Comparison of ENCODE assay signal across 8 mouse cellular contexts in genomic region chrX:103821195-103821831, GRCm38 (mm10). TPM values are rescaled to one million over a fixed set of nuclear protein-coding genes. Genes with fewer than 3 reads are reported as not detected.
DNase-seq lines count a peak whose midpoint lies in the region; ATAC-seq and TF ChIP-seq lines count a peak whose summit lies in the region.

No protein-coding gene starts in this region.

- DNase-seq in cerebellum, adult 2 months: no peak
- DNase-seq in cerebellum, postnatal 10 days: no peak
- DNase-seq in thymus, adult 2 months: peak; percentile 1
- DNase-seq in thymus, postnatal 36 days: no peak
- peak; percentile 14 for DNase-seq in retina, embryonic 14.5 days (ENCODE audit: low spot score)
- no peak for DNase-seq in layer of hippocampus, adult 11-12 months (ENCODE audit: low spot score)

- no peak overlapping the region for H3K27ac ChIP-seq in cerebellum, adult 2 months (ENCODE audit: insufficient read depth, low read length)
- H3K27ac ChIP-seq in thymus, adult 2 months (ENCODE audit: control insufficient read depth, insufficient read depth, low read length): no peak overlapping the region
- H3K27ac ChIP-seq in hindbrain, embryonic 12.5 days: peak overlapping the region; percentile 62
- H3K27ac ChIP-seq in liver, embryonic 15.5 days (replicated peaks): no peak overlapping the region

- peak overlapping the region; percentile 75 for H3K4me2 ChIP-seq in hindbrain, embryonic 12.5 days (replicated peaks)
- H3K4me2 ChIP-seq in liver, embryonic 15.5 days: peak overlapping the region; percentile 56

- H3K9ac ChIP-seq in hindbrain, embryonic 12.5 days: peak overlapping the region; percentile 67
- no peak overlapping the region; the same call in 1 of the 2 replicates for H3K9ac ChIP-seq in liver, embryonic 15.5 days

- peak; percentile 39 for ATAC-seq in hindbrain, embryonic 12.5 days (ENCODE audit: low FRiP score)
- ATAC-seq in liver, embryonic 15.5 days (ENCODE audit: insufficient read depth): 0 out of 2 replicates have a peak, but pooled peaks have one; percentile 28

- H3K36me3 ChIP-seq in thymus, adult 2 months (ENCODE audit: control insufficient read depth, insufficient read depth, low read length): no peaks in the 10 kb centered on the region
- H3K36me3 ChIP-seq in hindbrain, embryonic 12.5 days: no peaks in the 10 kb centered on the region
- H3K36me3 ChIP-seq in liver, embryonic 15.5 days (replicated peaks): no peaks in the 10 kb centered on the region

- H3K4me3 ChIP-seq in cerebellum, adult 2 months (replicated peaks; ENCODE audit: insufficient read depth, low read depth, low read length): peak overlapping the region; percentile 71
- H3K4me3 ChIP-seq in thymus, adult 2 months (ENCODE audit: control insufficient read depth, insufficient read depth, low read length): peak overlapping the region; percentile 45
- peak overlapping the region; percentile 49 for H3K4me3 ChIP-seq in hindbrain, embryonic 12.5 days
- peak overlapping the region; percentile 51 for H3K4me3 ChIP-seq in liver, embryonic 15.5 days (replicated peaks)

- no peaks in the 10 kb centered on the region for H3K9me3 ChIP-seq in hindbrain, embryonic 12.5 days (replicated peaks)
- H3K9me3 ChIP-seq in liver, embryonic 15.5 days (replicated peaks): no peaks in the 10 kb centered on the region

- TF ChIP-seq POLR2A in cerebellum, adult 2 months (IDR thresholded peaks at IDR 0.05; ENCODE audit: borderline replicate concordance, insufficient read depth, low read length): no peak
- TF ChIP-seq POLR2A in thymus, adult 2 months (IDR thresholded peaks at IDR 0.05; ENCODE audit: control insufficient read depth, extremely low read depth, insufficient read depth, low read length, poor library complexity): no peak

- TF ChIP-seq CTCF in cerebellum, adult 2 months (IDR thresholded peaks at IDR 0.05; ENCODE audit: borderline replicate concordance, insufficient read depth, low read depth, low read length): no peak
- TF ChIP-seq CTCF in thymus, adult 2 months (IDR thresholded peaks at IDR 0.05; ENCODE audit: borderline replicate concordance, control insufficient read depth, extremely low read depth, insufficient read depth, low read length, poor library complexity): no peak

- H3K27me3 ChIP-seq in cerebellum, adult 2 months (ENCODE audit: control insufficient read depth, insufficient read depth, low read length): no peaks in the 10 kb centered on the region
- H3K27me3 ChIP-seq in thymus, adult 2 months (ENCODE audit: control insufficient read depth, insufficient read depth, low read length): peaks cover 5% of the 10 kb centered on the region; the same call in 1 of the 2 replicates
- peaks cover 79% of the 10 kb centered on the region for H3K27me3 ChIP-seq in hindbrain, embryonic 12.5 days
- peaks cover 62% of the 10 kb centered on the region for H3K27me3 ChIP-seq in liver, embryonic 15.5 days

- H3K4me1 ChIP-seq in cerebellum, adult 2 months (ENCODE audit: control insufficient read depth, insufficient read depth, low read length): no peaks in the 10 kb centered on the region
- peaks cover 8% of the 10 kb centered on the region for H3K4me1 ChIP-seq in thymus, adult 2 months (replicated peaks; ENCODE audit: control insufficient read depth, insufficient read depth, low read length)
- H3K4me1 ChIP-seq in hindbrain, embryonic 12.5 days: 0 out of 2 replicates have a peak, but pooled peaks cover 4% of the 10 kb centered on the region
- H3K4me1 ChIP-seq in liver, embryonic 15.5 days (replicated peaks): no peaks in the 10 kb centered on the region

- 7% methylated on average over 37 of the region's 37 CpGs for WGBS in cerebellum, adult 2 months
- WGBS in thymus, adult 2 months: 2% methylated on average over 37 of the region's 37 CpGs
- 22% methylated on average over 37 of the region's 37 CpGs for WGBS in hindbrain, embryonic 12.5 days
- WGBS in liver, embryonic 15.5 days (ENCODE audit: insufficient replicate concordance): 23% methylated on average over 37 of the region's 37 CpGs

RNA-seq across cellular contexts. Expression of gene Slc16a2, which starts 0.5 kb away (rescaled TPM):
- 12.3 and 12.8 TPM in 2 replicates for polyA plus RNA-seq in cerebellum, adult 2 months (2012; rRNA removed)
- polyA plus RNA-seq in thymus, adult 2 months (2012; rRNA removed): 6.8 and 8.3 TPM in 2 replicates
- polyA plus RNA-seq in hindbrain, embryonic 12.5 days (2016; fragmentation: Nextera tagmentation; extraction: Ambion mirVana): 17.0 and 19.4 TPM in 2 replicates
- 8.4 and 9.4 TPM in 2 replicates for polyA plus RNA-seq in liver, embryonic 15.5 days (2015; fragmentation: Nextera tagmentation; extraction: Ambion mirVana)

Comparison
In these comparisons a context has a peak if more than half of its experiments do, and no peak if none do; other contexts are left out.
1. DNase-seq: peak in thymus, adult 2 months (single experiment) and retina, embryonic 14.5 days (single experiment); none in cerebellum, adult 2 months (0 of 2), cerebellum, postnatal 10 days (0 of 2), thymus, postnatal 36 days (0 of 2) and layer of hippocampus, adult 11-12 months (single experiment).
2. Peak in every context shown above with its lines, with median percentiles within 50 percentile points of each other: H3K4me3 ChIP-seq.